Mouse (Mus musculus): ENCODE results near the gene Ttll13.

GRCm38 (mm10) chr7:80220237-80220797 lies 25.9 kb upstream of the Ttll13 start:
- TF ChIP-seq CTCF (IDR thresholded peaks at IDR 0.05; ENCODE audit: insufficient read depth, low read length) (no peak), POLR2A (IDR thresholded peaks at IDR 0.05; ENCODE audit: borderline replicate concordance, extremely low read depth, low read depth, low read length) (no peak)

Measured in lung, adult 2 months (tissue).